Mouse (Mus musculus) central nervous system, embryonic 11.5 days (tissue): ENCODE results near the gene Hcar1. TPM values are rescaled to one million over a fixed set of nuclear protein-coding genes. Genes with fewer than 3 reads are reported as not detected.

Experiments
- polyA plus RNA-seq: library from polyadenylated mRNA; depleted of rRNA; stranded (reverse); fragments of >200 nt; gene quantifications from 2 replicates; pipeline ENCODE4 v1.2.3, GENCODE M21; 2012; rRNA removed

Hcar1 gene
- 0.06 and 0.11 TPM in 2 replicates for polyA plus RNA-seq

GRCm38 (mm10) chr5:123879928-123880327, at the start of gene Hcar1:
TSS of gene Hcar1 (minus strand) at chr5:123880020.

GRCm38 (mm10) chr5:123927118-123927517, 47.3 kb upstream of the Hcar1 start, which contains the start of gene Gm43518:
TSS of gene Gm43518 (plus strand) at chr5:123927418.

DNA sequence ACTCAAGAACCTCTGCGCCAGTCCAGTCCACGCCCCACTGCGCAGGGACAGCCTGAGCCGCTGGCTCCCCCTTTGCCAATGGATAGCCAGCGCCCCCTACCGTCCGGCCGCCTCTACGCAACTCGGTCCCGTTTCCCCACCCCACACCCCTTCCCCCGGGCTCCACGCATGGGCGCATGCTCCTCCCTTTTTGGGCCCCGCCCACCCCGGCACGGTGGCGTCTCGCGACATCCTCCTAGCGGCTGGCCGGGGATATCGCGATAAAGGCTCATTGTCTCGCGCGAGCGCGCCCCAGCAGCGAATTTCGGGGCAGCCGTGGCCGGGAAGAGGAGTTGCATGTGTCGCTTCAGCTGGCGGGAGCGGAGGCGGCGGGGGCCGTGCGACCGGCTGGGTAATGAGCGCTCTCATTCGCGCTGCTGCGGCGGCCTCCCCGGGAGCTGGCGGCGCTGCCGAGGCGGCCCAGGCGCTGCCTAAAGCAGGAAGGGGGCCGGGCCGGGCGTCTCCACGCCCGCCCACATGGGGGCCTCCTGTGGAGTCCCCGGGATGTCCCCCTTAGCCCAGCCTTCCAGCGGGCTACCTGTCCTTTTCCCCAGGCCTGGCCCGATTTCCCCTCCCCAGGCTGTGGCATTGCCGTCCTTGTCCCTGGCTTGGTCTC, 27.3 kb upstream of the Hcar1 start, which contains the start of gene Denr:
Denr (plus strand) TSS at position 200 of the 655 bp plus-strand sequence.

GRCm38 (mm10) chr5:123865365-123865764, 14.5 kb downstream of the Hcar1 start, which contains the start of gene Hcar2:
TSS of gene Hcar2 (minus strand) at chr5:123865499.

Other genes starting within 250 kb of the Hcar1 start
- 56.3 and 90.1 TPM in 2 replicates for gene Clip1, start 195.4 kb downstream of the Hcar1 start, polyA plus RNA-seq
- 94.0 and 121 TPM in 2 replicates for gene Zcchc8, start 158.9 kb downstream of the Hcar1 start, polyA plus RNA-seq
- gene Rsrc2, start 130.6 kb downstream of the Hcar1 start, polyA plus RNA-seq, result 194 and 240 TPM in 2 replicates
- gene Kntc1, start 130.3 kb downstream of the Hcar1 start, polyA plus RNA-seq, result 32.3 and 45.0 TPM in 2 replicates
- gene Hcar2, start 14.5 kb downstream of the Hcar1 start, polyA plus RNA-seq, result 0.02 TPM in 1 of 2 replicates, not detected in the other
- gene Denr, start 27.2 kb upstream of the Hcar1 start, polyA plus RNA-seq, result 93.9 and 138 TPM in 2 replicates
- 0.83 and 0.90 TPM in 2 replicates for gene Gm43518, start 47.4 kb upstream of the Hcar1 start, polyA plus RNA-seq
- 4.0 and 6.8 TPM in 2 replicates for gene Ccdc62, start 50.7 kb upstream of the Hcar1 start, polyA plus RNA-seq
- 8.1 and 17.8 TPM in 2 replicates for gene Hip1r, start 93.6 kb upstream of the Hcar1 start, polyA plus RNA-seq
- 44.8 and 50.9 TPM in 2 replicates for gene Vps37b, start 152.2 kb upstream of the Hcar1 start, polyA plus RNA-seq
- 0.96 and 1.1 TPM in 2 replicates for gene Abcb9, start 215.8 kb upstream of the Hcar1 start, polyA plus RNA-seq
- 20.5 and 20.8 TPM in 2 replicates for gene Ogfod2, start 232.3 kb upstream of the Hcar1 start, polyA plus RNA-seq
- 107 and 163 TPM in 2 replicates for gene Arl6ip4, start 236.1 kb upstream of the Hcar1 start, polyA plus RNA-seq